Mouse (Mus musculus) ovary, postnatal 10 days (tissue): ENCODE data around the gene Trappc12.

ENCODE experiments used
- DNase-seq: peaks from one replicate; pipeline ENCODE4 v3.0.0; 2022; ENCODE audit warnings: low spot score

Gene Trappc12

DNA sequence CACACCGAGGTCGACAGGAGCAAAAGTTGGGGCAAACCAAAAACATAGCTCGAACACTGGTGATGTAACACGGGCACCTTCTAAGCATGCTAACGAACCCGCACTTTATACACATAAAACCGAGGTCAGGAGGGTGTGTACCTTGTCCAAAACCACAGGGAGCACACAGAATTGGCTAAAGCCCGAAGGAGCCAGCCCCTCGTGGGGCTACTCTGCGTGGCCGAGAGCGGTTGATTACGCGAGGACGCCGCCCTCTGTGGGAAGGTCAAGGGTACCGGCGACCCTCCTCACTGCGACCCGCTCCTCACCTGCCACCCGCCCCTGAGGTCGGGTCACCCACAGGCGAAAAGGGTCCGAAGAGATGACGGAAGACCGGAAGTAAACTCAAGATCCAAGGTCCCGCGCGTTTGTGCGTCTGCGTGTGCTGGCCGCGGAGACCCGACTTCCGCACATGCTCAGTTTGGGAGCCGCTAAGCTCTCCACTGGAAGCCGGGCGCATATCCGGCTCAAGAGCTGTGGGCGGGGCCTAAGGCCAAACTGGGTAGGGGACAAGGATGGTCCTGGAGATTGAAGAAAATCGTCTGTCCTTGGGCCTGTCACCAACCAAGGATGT, at the start of gene Trappc12:
Gene Trappc12, minus strand, starts transcription at position 452 of the 613 bp plus-strand sequence.
- peak; percentile 39 for DNase-seq

DNA sequence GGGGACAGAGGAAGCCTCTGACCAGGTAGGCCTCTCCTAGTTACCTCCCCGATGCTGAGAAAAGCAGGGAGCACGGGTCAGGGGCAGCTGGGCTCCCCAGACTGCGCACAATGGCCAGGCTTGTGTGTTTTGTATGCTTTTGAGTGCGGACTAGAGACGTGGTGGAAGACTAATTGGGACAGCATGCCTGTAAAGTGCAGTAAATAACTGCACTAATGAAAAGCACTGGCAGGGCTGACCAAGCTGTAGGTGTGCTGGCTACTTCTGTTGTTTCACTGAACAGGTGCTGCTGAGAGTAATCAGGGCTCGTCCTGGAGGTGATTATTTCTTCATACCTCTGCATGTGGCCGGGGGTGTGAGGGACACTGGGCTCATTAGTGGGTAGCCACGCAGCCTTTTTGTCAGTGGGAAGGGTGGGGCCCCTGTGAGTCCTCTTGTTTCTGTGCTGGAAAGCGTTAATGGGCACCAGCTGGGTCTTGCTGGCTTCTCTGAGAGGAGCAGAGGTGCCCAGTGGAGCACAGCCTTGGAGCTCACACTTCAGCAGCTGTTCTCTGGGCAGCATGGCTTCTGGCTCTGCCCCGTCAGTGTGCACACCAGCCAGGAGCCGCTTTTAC, 49.6 kb upstream of the Trappc12 start:
- no peak for DNase-seq

DNA sequence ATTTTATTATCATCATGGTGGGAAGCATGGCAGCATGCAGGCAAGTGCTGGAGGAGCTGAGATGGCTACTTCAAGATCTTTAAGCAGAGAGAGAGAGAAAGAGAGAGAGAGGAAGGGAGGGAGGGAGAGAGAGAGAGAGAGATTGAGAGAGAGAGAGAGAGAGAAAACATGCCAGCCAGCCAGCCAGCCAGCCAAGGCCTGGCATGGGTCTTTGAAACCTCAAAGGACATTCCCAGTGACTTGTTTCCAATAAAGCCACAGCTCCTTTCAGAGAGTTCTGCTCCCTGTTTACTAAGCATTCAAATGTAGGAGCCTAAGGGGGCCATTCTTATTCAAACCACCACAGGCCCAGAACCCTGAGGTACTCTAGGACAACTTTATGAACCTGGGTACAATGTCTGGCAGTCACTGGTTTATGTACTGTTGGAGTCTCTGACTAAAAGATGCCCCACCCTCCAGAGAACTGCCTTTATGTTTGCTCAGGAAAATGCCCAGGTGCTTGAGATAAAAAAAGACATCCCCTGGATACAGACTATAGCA, 46.7 kb upstream of the Trappc12 start:
- DNase-seq, result no peak

DNA sequence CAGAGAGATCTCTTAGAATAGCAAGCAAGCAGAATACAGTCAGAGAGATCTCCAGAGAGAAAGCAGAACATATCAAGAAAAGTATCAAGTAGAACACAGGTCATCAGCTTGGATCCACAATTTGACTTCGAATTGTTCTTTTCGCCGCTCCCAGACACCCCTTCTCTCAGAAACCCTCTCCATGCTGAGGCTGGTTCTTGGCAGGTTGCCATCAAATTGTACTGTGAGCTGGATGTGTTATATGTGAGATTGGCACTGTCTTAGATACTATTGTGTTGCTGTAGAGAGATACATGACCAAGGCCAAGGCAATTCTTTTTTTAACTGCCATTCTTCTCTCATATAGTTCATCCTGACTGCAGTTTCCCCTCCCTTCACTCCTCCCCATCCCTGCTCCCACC, 44.8 kb upstream of the Trappc12 start:
- no peak for DNase-seq

DNA sequence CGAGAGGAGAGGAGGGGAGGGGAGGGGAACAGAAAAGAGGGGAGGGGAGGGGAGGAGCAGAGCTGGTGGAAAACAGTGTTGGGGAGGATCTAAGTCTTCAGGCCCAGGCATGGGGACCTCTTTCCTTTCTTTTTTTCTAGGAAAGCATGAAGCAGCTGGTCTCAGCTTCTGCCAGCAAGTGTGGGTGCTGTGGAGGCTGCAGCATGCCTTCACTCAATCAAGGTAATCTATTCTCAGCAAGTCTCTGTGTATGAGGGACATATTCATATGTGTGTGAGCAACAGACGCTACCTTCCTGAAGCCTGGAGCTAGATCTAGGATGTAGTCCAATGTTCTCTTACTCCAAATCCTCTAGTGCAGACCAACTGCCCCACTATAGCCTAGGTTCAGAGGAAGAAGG, 43.4 kb upstream of the Trappc12 start:
- DNase-seq, result no peak

GRCm38 (mm10) chr12:28792613-28793012, 42.3 kb upstream of the Trappc12 start:
- no peak for DNase-seq

GRCm38 (mm10) chr12:28786310-28786709, 36.0 kb upstream of the Trappc12 start:
- DNase-seq, result no peak

- DNase-seq, result no peak
Observed at GRCm38 (mm10) chr12:28785299-28785698, 35.0 kb upstream of the Trappc12 start.

DNA sequence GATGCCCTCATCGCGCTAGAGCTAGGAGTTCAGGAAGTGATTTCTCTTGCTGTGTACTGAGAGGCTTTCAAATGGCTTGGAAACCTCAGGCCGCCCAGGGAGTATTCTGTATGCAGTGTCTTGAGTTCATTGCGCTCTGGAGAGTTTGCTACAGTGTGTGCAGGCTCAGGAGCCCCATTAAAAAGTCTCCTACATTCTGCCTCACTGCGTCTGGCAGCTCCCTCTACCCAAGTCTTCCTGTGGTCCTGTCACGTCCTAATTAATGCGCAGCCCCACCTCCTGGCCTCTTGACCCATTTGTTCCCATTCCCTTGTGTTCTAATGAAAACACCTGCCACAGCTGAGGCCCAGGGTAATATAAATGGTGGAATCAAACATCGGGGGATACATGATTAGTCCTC, 34.6 kb upstream of the Trappc12 start:
- no peak for DNase-seq

DNA sequence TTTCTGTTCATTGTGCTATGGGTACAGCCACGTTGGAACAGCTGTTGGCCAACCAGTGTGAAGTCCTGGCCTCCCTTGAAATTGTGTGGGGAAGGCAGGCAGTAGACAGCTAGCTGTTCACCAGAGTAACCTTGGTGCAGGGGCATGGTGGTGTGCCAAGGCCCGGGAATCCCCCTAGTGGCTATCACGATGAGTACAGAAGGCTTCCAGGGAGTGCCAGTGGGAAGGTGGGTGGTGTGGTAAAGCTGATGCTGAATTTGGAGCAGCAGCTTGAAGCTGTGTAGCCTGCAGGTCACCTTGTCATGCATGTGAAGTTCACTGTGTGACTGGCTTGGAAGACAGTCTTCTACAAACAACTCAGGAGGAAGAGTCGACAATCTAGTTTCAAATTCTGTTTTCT, 34.1 kb upstream of the Trappc12 start:
- DNase-seq, result no peak

DNA sequence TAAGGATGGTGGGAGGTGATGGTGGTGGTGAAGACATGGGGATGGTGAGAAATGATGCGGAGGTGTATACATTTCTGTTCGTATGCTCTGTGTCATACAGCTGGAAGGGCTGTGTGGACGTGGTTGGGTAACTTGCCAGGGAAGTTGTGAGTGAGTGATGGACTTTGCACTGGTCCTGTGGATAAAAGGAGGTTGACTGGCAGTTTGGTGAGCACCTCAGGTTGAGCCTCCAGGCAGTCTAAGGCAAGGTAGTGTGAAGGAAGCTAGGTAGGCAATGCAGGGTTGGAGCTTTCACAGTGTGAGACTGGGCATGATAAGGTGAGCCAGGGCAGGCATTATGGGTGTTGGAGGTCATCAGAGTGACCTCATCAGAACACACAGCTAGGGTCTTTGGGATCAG, 32.4 kb upstream of the Trappc12 start:
- no peak for DNase-seq

- DNase-seq, result no peak
Observed at GRCm38 (mm10) chr12:28780180-28780579, 29.9 kb upstream of the Trappc12 start.

DNA sequence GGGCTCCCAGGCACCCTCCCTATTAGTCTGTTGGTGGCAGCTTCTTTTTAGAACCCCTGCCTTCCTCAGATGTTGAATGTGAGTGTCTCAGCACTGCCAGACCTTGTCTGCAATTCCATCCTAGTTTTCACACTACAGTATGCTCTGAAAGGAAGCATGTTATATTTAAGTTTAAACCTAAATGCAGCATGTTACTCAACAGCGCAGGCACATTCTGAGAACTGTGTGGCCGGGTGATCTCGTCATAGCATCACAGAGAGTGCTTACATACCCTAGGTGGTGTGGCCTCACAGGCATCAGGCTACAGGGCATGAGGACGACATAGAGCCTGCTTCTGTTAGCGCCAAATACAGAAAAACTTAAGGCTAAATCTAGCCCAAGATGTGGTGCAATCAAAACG, 25.4 kb upstream of the Trappc12 start:
- no peak for DNase-seq

- no peak for DNase-seq
Observed at GRCm38 (mm10) chr12:28775120-28775519, 24.8 kb upstream of the Trappc12 start.

- no peak for DNase-seq
Observed at GRCm38 (mm10) chr12:28773815-28774214, 23.5 kb upstream of the Trappc12 start.

DNA sequence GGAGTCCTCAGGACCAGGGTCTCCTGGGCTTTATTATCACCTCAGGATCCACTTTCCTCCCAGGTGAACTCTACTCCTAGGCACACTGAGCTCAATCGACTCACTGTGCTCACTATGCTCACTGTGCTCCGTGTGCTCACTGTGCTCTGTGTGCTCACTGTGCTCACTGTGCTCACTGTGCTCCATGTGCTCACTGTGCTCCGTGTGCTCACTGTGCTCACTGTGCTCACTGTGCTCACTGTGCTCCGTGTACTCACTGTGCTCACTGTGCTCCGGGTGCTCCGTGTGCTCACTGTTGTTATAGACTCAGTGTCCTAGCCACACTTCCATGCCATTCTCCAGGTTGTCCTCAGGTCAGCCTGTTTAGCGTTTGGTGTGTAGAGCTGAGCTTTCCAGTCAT, 19.7 kb upstream of the Trappc12 start:
- DNase-seq, result no peak

DNA sequence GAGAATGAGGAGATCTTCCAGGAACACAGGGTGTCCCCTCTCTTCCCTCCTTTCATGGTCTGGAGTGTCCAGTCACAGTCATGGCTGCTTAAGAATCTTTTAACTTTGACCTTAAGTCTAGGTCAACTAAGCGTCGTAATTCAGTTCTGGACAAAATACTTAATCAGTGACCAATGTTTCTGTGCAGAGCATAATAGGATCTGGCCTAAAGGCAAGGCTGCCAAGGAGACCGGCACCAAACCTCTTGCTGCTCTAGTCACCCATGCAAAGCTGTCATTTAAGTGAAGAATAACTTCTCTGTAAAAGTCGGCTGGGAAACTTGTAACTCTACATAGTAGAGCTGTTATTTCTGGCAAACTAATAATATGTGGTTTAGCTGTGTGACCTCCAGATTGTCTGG, 5.7 kb upstream of the Trappc12 start:
- DNase-seq, result no peak

GRCm38 (mm10) chr12:28751508-28752263, 1.4 kb upstream of the Trappc12 start, which contains the start of gene Eipr1:
TSS of gene Eipr1 (plus strand) at chr12:28751803.
- DNase-seq, result peak; percentile 55

DNA sequence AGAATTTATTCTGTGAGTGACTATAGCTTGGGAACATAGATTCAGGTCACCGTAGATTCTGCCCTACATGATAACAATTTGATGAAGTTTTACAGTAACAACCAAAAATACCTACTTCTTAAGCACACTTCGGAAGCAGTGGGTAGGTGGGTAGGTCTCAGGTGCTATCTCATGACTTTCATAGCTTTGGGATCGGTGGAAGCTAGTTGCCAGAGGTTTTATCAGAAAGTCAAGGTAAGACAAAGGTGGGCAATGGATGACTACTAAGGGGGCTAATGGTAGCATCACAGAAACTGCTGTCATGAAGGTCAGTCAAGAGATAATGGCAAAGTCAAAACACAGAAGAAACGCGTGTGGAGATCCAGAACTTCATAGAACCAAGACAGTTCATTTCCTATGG, 604 bp upstream of the Trappc12 start:
- no peak for DNase-seq

- no peak for DNase-seq
Observed at GRCm38 (mm10) chr12:28743328-28743727, 6.9 kb downstream of the Trappc12 start.

DNA sequence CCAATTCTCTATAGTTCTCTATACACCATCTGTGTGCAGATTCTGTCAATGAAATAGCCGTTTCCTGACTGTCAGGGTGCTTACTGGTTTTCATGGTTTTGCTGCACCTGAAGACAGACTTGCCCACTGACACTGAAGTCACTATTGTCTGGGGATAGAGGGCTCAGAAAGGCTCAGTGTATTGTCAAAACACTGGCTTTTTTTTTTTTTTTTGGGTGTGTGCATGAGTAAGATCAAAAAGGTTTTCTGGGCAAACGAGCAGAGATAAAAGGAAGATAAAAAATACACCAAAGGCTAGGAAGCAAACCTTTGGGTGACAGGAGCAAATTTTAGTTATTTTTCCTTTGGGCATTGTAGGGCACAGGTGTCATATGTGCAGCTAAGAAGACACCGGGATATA, 15.0 kb downstream of the Trappc12 start:
- DNase-seq, result no peak

- DNase-seq, result no peak
Observed at GRCm38 (mm10) chr12:28734271-28734670, 16.0 kb downstream of the Trappc12 start.
